Mouse (Mus musculus): ENCODE measurements at regions not wholly inside any gene's neighbourhood (a gene's known extent, or its start where the extent isn't known, plus 50 kb on each side); places are given as distances from the start of the nearest gene placed in this dataset.

DNA sequence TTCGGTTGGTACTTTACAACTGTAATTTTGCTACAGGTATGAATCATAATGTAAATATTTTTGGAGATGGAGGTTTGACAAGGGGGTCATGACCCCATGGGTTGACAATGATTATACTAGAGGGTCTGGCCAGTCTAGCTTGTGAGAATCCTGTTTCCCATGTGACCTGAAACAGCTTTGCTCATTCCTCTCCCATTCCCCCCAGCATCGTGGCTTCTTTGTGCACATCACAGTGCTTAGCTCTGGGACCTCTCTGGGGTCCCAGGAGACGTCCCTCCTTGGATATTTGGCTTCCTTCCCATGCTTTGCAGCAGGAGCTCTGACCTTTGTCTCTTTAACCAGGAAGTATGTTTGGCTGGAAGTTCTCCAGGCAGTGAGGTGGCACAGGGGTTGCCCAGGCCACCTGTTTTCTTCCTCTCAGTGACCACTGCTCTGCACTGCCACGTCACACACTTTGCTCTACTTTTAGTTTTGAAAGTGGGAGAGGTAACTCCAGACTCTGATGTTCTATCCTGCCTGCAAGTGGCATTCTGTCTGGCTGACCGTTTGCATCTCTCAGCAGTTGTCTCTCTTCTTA, 77.4 kb upstream of the Tmem45b start:
- TF ChIP-seq CTCF (IDR thresholded peaks at IDR 0.05 in 2 of 3, conservative IDR thresholded peaks at IDR 0.05 in 1 of 3; ENCODE audit: control insufficient read depth in 1 of 3, insufficient read depth in 1 of 3, low read depth in 2 of 3, low read length in 3 of 3, poor library complexity in 1 of 3, severe bottlenecking in 1 of 3) (no peak), RAD21 (IDR thresholded peaks at IDR 0.05; ENCODE audit: low read depth, low read length) (no peak), ZKSCAN1 (IDR thresholded peaks at IDR 0.05; ENCODE audit: low read depth, low read length) (no peak), MAX (IDR thresholded peaks at IDR 0.05; ENCODE audit: low read length) (no peak), MXI1 (IDR thresholded peaks at IDR 0.05; ENCODE audit: low read depth, low read length) (no peak), EP300 (IDR thresholded peaks at IDR 0.05; ENCODE audit: low read depth in 1 of 2, low read length in 2 of 2) (no peak), CHD2 (IDR thresholded peaks at IDR 0.05; ENCODE audit: low read length) (no peak), USF1 (IDR thresholded peaks at IDR 0.05; ENCODE audit: low read depth, low read length) (no peak), BHLHE40 (IDR thresholded peaks at IDR 0.05; ENCODE audit: borderline replicate concordance, low read depth, low read length) (no peak), POLR2A (IDR thresholded peaks at IDR 0.05; ENCODE audit: control insufficient read depth in 1 of 2, insufficient read depth in 1 of 2, low read depth in 1 of 2, low read length in 2 of 2, poor library complexity in 1 of 2) (no peak), NRF1 (IDR thresholded peaks at IDR 0.05; ENCODE audit: insufficient read depth, low read depth, low read length, poor library complexity, severe bottlenecking) (no peak), GABPA (IDR thresholded peaks at IDR 0.05; ENCODE audit: low read depth, low read length) (no peak), POLR2AphosphoS2 (IDR thresholded peaks at IDR 0.05; ENCODE audit: low read length) (no peak)

All from MEL (cell line).